Mouse (Mus musculus): ENCODE results near the gene Ccdc85b. TPM values are rescaled to one million over a fixed set of nuclear protein-coding genes. Genes with fewer than 3 reads are reported as not detected.

Gene Ccdc85b
- polyA plus RNA-seq, 1 experiment from 2014 or later = 2.1 TPM

- Histone ChIP-seq H3K27me3 (no peaks in the 10 kb centered on the region), H3K4me1 (replicated peaks) (peaks cover 23% of the 10 kb centered on the region), H3K36me3 (peaks cover 53% of the 10 kb centered on the region), H3K4me2 (no peak overlapping the region), H3K9ac (no peak overlapping the region), H3K9me3 (replicated peaks) (no peaks in the 10 kb centered on the region), H3K4me3 (replicated peaks) (no peak overlapping the region), H3K27ac (no peak overlapping the region)
- no peak for ATAC-seq (ENCODE audit: low read depth)
- no peak for DNase-seq
- WGBS (ENCODE audit: insufficient replicate concordance) = 83% methylated on average over 8 of the region's 8 CpGs
Measured at GRCm38 (mm10) chr19:5465037-5465436, 7.3 kb upstream of the Ccdc85b start.

DNA sequence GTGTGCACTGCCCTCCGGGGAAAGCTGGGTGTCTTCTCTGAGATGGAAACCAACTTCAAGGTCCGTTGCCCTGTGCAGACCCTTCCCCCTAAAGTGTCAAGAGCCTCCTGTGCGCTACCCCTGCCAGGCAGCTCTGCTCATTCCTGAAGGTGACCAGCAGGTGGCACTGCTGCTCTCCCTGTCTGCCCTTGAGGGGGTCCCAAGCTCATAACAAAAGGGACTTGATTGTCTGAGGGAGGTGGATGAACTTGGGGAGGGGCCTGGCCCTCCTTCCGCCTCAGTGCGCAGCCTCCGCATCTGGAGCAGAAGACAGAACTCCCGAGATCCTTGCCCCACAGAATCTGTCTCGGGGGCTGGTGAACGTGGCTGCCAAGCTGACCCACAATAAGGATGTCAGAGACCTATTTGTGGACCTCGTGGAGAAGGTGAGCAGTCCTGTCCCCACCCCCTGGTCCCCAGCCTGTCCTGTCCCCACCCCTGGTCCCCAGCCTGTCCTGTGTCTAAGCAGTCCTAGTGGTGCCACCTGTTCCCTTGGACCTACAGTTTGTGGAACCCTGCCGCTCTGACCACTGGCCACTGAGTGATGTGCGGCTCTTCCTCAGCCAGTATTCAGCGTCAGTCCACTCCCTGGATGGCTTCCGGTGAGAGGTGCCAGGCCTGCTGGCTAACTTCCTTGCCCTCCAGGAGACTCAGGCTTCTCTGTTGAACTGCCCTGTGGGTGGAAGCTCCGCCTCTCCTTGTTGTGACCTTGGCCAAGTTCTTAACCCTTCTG, 6.3 kb upstream of the Ccdc85b start:
- no peak overlapping the region for H3K9ac ChIP-seq
- H3K4me3 ChIP-seq (replicated peaks) = no peak overlapping the region
- H3K36me3 ChIP-seq = peaks cover 53% of the 10 kb centered on the region
- peaks cover 34% of the 10 kb centered on the region for H3K4me1 ChIP-seq (replicated peaks)
- ATAC-seq (ENCODE audit: low read depth) (no peak), DNase-seq (no peak)
- H3K27me3 ChIP-seq = no peaks in the 10 kb centered on the region
- no peak overlapping the region for H3K4me2 ChIP-seq
- H3K9me3 ChIP-seq (replicated peaks) = no peaks in the 10 kb centered on the region
- H3K27ac ChIP-seq = no peak overlapping the region
- 63% methylated on average over 15 of the region's 15 CpGs for WGBS (ENCODE audit: insufficient replicate concordance)

- H3K27me3 ChIP-seq = no peaks in the 10 kb centered on the region
- H3K4me2 ChIP-seq = no peak overlapping the region
- no peak overlapping the region for H3K27ac ChIP-seq
- peaks cover 53% of the 10 kb centered on the region for H3K36me3 ChIP-seq
- DNase-seq (no peak), ATAC-seq (ENCODE audit: low read depth) (no peak)
- no peak overlapping the region for H3K9ac ChIP-seq
- H3K4me1 ChIP-seq (replicated peaks) = peaks cover 33% of the 10 kb centered on the region
- no peaks in the 10 kb centered on the region for H3K9me3 ChIP-seq (replicated peaks)
- WGBS (ENCODE audit: insufficient replicate concordance) = 82% methylated on average over 9 of the region's 9 CpGs
- no peak overlapping the region for H3K4me3 ChIP-seq (replicated peaks)
Measured at GRCm38 (mm10) chr19:5463212-5463611, 5.5 kb upstream of the Ccdc85b start.

DNA sequence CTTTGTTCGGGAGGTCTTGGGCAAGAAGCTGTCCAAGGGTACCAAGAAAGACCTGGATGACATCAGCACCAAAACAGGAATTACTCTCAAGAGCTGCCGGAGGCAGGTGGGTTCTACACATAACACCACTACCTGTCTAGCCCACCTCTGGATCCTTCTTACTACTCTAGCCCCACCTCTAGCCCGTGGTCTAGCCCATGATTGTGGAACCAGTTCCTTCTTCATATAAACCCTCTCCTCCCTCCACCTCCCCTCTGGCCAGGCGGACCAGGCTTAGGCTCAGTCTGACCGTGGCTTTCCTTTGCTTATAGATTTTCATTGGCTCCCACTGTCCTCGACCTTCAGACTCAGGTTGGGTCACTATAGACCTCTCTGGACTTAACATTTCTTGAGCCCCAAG, 3.7 kb upstream of the Ccdc85b start:
- H3K9ac ChIP-seq = peak overlapping the region; percentile 82
- H3K4me1 ChIP-seq (replicated peaks) = peaks cover 47% of the 10 kb centered on the region
- DNase-seq (no peak), ATAC-seq (ENCODE audit: low read depth) (no peak)
- H3K4me3 ChIP-seq (replicated peaks) = peak overlapping the region; percentile 75
- no peaks in the 10 kb centered on the region for H3K9me3 ChIP-seq (replicated peaks)
- H3K4me2 ChIP-seq = peak overlapping the region; percentile 88
- H3K36me3 ChIP-seq = peaks cover 41% of the 10 kb centered on the region
- WGBS (ENCODE audit: insufficient replicate concordance) = 79% methylated on average over 6 of the region's 6 CpGs
- H3K27me3 ChIP-seq = 0 out of 2 replicates have a peak, but pooled peaks cover 2% of the 10 kb centered on the region
- no peak overlapping the region for H3K27ac ChIP-seq

- H3K36me3 ChIP-seq = peaks cover 31% of the 10 kb centered on the region
- H3K9me3 ChIP-seq (replicated peaks) = no peaks in the 10 kb centered on the region
- peak within 1 kb of the TSS; percentile 56; the same call in 1 of the 2 replicates for H3K27ac ChIP-seq
- peak; percentile 72 for ATAC-seq (ENCODE audit: low read depth)
- H3K9ac ChIP-seq = peak within 1 kb of the TSS; percentile 82
- H3K4me2 ChIP-seq = peak within 1 kb of the TSS; percentile 88
- peaks cover 56% of the 10 kb centered on the region for H3K4me1 ChIP-seq (replicated peaks)
- H3K27me3 ChIP-seq = 0 out of 2 replicates have a peak, but pooled peaks cover 6% of the 10 kb centered on the region
- DNase-seq = peak; percentile 80
- H3K4me3 ChIP-seq (replicated peaks) = peak within 1 kb of the TSS; percentile 75
- under 1% methylated on average over 32 of the region's 32 CpGs for WGBS (ENCODE audit: insufficient replicate concordance)
Measured at GRCm38 (mm10) chr19:5460465-5460911, 2.8 kb upstream of the Ccdc85b start, which contains the start of gene Fibp. Gene Fibp, plus strand, starts transcription at chr19:5460615.

DNA sequence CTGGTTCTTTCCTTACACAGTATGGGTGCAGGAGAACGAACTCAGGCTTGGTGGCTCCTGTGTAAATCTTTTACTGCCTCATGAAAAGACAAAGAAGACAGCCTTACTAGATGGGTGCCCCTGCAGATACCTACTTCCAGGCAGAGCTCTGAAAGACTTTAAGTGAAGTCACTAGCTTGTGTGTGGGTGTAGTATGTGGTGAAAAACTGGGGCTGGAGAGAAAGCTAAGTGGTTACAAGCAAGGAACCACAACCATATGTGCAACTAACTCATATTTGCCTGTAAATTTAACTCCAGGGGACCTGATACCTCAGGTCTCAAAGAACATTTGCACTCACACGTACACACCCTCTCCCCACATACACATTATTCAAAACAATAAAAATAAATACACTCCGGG, 2.2 kb upstream of the Ccdc85b start:
- peaks cover 62% of the 10 kb centered on the region for H3K4me1 ChIP-seq (replicated peaks)
- H3K4me2 ChIP-seq = peak overlapping the region; percentile 88
- ATAC-seq (ENCODE audit: low read depth) (no peak), DNase-seq (no peak)
- WGBS (ENCODE audit: insufficient replicate concordance) = 30% methylated on average over 3 of the region's 3 CpGs
- peaks cover 26% of the 10 kb centered on the region for H3K36me3 ChIP-seq
- peak overlapping the region; percentile 82 for H3K9ac ChIP-seq
- no peaks in the 10 kb centered on the region for H3K9me3 ChIP-seq (replicated peaks)
- H3K27me3 ChIP-seq = 0 out of 2 replicates have a peak, but pooled peaks cover 6% of the 10 kb centered on the region
- peak overlapping the region; percentile 75 for H3K4me3 ChIP-seq (replicated peaks)
- no peak overlapping the region; the same call in 1 of the 2 replicates for H3K27ac ChIP-seq

- peaks cover 17% of the 10 kb centered on the region for H3K36me3 ChIP-seq
- 0 out of 2 replicates have a peak, but pooled peaks cover 6% of the 10 kb centered on the region for H3K27me3 ChIP-seq
- peak overlapping the region; percentile 6; the same call in 1 of the 2 replicates for H3K4me2 ChIP-seq
- 59% methylated on average over 7 of the region's 7 CpGs for WGBS (ENCODE audit: insufficient replicate concordance)
- H3K9me3 ChIP-seq (replicated peaks) = no peaks in the 10 kb centered on the region
- no peak overlapping the region for H3K27ac ChIP-seq
- H3K4me3 ChIP-seq (replicated peaks) = no peak overlapping the region
- no peak for ATAC-seq (ENCODE audit: low read depth)
- DNase-seq = no peak
- peaks cover 63% of the 10 kb centered on the region for H3K4me1 ChIP-seq (replicated peaks)
- H3K9ac ChIP-seq = no peak overlapping the region
Measured at GRCm38 (mm10) chr19:5459019-5459418, 1.3 kb upstream of the Ccdc85b start.

DNA sequence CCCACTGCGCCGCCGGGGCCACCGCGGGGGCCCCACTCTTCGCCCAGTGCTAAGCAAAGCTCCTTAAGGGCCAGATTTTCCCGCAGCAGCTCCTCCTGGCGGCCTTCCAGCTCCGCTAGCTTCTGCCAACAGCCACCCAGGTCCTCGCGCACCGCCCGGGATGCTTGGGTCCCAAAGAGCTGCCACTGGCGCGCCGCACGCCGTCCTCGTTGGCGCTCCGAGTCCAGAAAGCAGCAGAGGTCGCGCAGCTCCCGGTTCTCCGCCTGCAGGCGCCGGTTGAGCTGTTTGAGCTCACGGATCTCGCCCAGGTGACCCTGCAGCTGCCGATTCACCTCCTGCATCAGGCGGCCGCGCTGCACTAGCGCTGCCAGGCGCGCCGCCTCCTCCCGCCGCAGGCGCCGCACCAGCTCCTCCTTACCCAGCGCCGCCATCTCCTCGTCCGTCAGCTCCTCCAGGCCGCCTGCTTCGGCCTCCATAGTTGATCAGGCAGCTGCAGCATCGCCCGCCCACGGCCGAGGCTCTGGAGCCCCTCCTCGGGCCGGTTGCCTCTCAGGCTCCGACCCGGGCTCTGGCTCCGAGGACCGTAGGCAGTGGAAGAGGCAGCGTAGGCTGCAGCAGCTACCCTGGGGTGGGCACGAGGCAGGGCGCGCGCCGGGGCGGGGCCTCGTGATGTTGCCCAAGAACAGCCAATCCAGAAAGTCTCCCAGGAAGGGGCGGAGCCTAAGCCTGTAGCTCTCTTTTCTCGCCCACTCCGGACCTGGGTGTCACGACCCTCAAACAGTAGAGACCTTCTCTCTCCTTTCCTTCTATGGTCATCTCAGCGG, 560 bp downstream of the Ccdc85b start:
- peak overlapping the region; percentile 72 for H3K4me3 ChIP-seq (replicated peaks)
- peak; percentile 88 for ATAC-seq (ENCODE audit: low read depth)
- peak overlapping the region; percentile 77 for H3K27ac ChIP-seq
- H3K9ac ChIP-seq = peak overlapping the region; percentile 79
- H3K27me3 ChIP-seq = 0 out of 2 replicates have a peak, but pooled peaks cover 6% of the 10 kb centered on the region
- H3K4me2 ChIP-seq = peak overlapping the region; percentile 99
- peak; percentile 88 for DNase-seq
- no peaks in the 10 kb centered on the region for H3K9me3 ChIP-seq (replicated peaks)
- peaks cover 63% of the 10 kb centered on the region for H3K4me1 ChIP-seq (replicated peaks)
- under 1% methylated on average over 70 of the region's 70 CpGs for WGBS (ENCODE audit: insufficient replicate concordance)
- H3K36me3 ChIP-seq = 0 out of 2 replicates have a peak, but pooled peaks cover 2% of the 10 kb centered on the region

DNA sequence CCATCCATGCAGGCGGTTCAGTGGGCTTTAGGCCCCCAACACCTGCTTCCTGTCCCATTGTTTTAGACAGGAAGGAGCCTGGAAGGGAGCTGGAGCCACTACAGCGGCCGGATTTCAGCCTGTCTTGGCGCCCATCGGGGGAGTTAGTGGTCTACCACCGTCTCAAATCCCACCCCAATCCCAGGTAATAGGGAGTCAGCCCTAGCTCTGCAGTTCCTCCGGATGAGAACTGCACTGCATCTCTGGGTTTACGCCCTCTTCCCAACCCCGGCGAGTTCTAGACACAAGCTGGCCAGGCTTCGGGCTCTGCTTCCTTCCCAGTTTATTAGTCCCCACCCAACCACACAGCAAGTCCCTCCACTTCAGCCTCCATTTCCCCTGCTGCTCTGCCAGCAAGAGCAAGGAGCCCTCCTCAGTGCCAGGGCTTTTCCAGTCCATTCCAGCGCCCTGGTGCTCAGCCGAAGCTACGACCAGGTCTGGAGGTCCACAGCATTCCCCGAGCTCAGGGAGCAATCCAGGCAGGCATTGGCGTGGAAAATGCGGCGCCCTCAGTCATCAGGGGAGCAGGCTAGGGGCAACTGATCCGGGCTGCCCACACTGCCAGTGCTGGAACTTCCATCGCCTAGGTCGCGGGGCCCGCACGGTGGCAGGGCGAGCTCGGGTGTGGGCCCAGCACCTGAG, 1.3 kb downstream of the Ccdc85b start:
- H3K9ac ChIP-seq = peak overlapping the region; percentile 79
- peak overlapping the region; percentile 72 for H3K4me3 ChIP-seq (replicated peaks)
- 0 out of 2 replicates have a peak, but pooled peaks cover 6% of the 10 kb centered on the region for H3K27me3 ChIP-seq
- H3K4me1 ChIP-seq (replicated peaks) = peaks cover 59% of the 10 kb centered on the region
- H3K4me2 ChIP-seq = peak overlapping the region; percentile 99
- H3K27ac ChIP-seq = peak overlapping the region; percentile 77
- H3K9me3 ChIP-seq (replicated peaks) = no peaks in the 10 kb centered on the region
- WGBS (ENCODE audit: insufficient replicate concordance) = 3% methylated on average over 26 of the region's 26 CpGs
- H3K36me3 ChIP-seq = 0 out of 2 replicates have a peak, but pooled peaks cover 2% of the 10 kb centered on the region
- ATAC-seq (ENCODE audit: low read depth) (no peak), DNase-seq (no peak)

- Histone ChIP-seq H3K9ac (peak overlapping the region; percentile 79), H3K27me3 (peaks cover 8% of the 10 kb centered on the region), H3K4me1 (replicated peaks) (peaks cover 52% of the 10 kb centered on the region), H3K36me3 (0 out of 2 replicates have a peak, but pooled peaks cover 2% of the 10 kb centered on the region), H3K4me3 (replicated peaks) (peak overlapping the region; percentile 72; the same call in 1 of the 2 replicates), H3K4me2 (peak overlapping the region; percentile 99), H3K27ac (no peak overlapping the region), H3K9me3 (replicated peaks) (no peaks in the 10 kb centered on the region)
- 59% methylated on average over 8 of the region's 8 CpGs for WGBS (ENCODE audit: insufficient replicate concordance)
- ATAC-seq (ENCODE audit: low read depth) (no peak), DNase-seq (no peak)
Measured at GRCm38 (mm10) chr19:5455568-5455967, 2.1 kb downstream of the Ccdc85b start.
